Mouse (Mus musculus) lung, embryonic 14.5 days (tissue): ENCODE measurements around the gene Gpr62. TPM values are rescaled to one million over a fixed set of nuclear protein-coding genes. Genes with fewer than 3 reads are reported as not detected.

Source experiments
- ATAC-seq: fragments of 200-750 bp; cut with Nextera tagmentation; 2 replicates; pipeline ENCODE4 v1.8.0; 2017; ENCODE audit warnings: mild to moderate bottlenecking, moderate TSS enrichment, moderate library complexity; ENCODE audit not compliant: insufficient read depth
- DNase-seq: peaks from one replicate; pipeline ENCODE4 v3.0.0-alpha.2; 2015
- H3K27ac ChIP-seq: fragments of 300-500 bp; sonication (generic); 2 replicates; pipeline ENCODE4 v1.5.1; 2014; ENCODE audit warnings: low read depth, mild to moderate bottlenecking, moderate library complexity
- H3K27me3 ChIP-seq: fragments of 300-500 bp; sonication (generic); 2 replicates; pipeline ENCODE4 v1.6.1; 2014; ENCODE audit warnings: low read length, control low read depth; ENCODE audit not compliant: insufficient read depth
- H3K36me3 ChIP-seq: fragments of 300-500 bp; sonication (generic); 2 replicates; pipeline ENCODE4 v1.6.1; 2014; ENCODE audit warnings: control low read depth; ENCODE audit not compliant: insufficient read depth
- H3K4me1 ChIP-seq: fragments of 300-500 bp; sonication (generic); 2 replicates; pipeline ENCODE4 v1.6.1; 2014; ENCODE audit warnings: antibody characterized with exemption, control low read depth; ENCODE audit not compliant: insufficient read depth
- H3K4me2 ChIP-seq: fragments of 300-500 bp; sonication (generic); 2 replicates; pipeline ENCODE4 v1.6.1; 2014; ENCODE audit warnings: mild to moderate bottlenecking
- H3K4me3 ChIP-seq: fragments of 300-500 bp; sonication (generic); 2 replicates; pipeline ENCODE4 v1.5.1; 2014; ENCODE audit warnings: low read depth, low read length
- H3K9ac ChIP-seq: fragments of 300-500 bp; sonication (generic); 2 replicates; pipeline ENCODE4 v1.6.1; 2014
- H3K9me3 ChIP-seq: fragments of 300-500 bp; sonication (generic); 2 replicates; pipeline ENCODE4 v1.6.1; 2016; ENCODE audit warnings: low read depth, low read length, control low read depth
- CTCF ChIP-seq: IDR thresholded peaks from 2 replicates; pipeline ENCODE4 v1.5.1; 2016; ENCODE audit warnings: antibody characterized with exemption, low read depth
- WGBS: fragments of 180-500 bp; shearing (Covaris S2); extraction: QIAGEN DNeasy Blood & Tissue Kit; methylation state at CpG from one replicate; pipeline ENCODE4 v1.1.7; 2014; 5-methylcytosine and 5-hydroxymethylcytosine counted together
- polyA plus RNA-seq: library from polyadenylated mRNA; unstranded; fragments of >200 nt; fragmentation: Nextera tagmentation; extraction: Ambion mirVana; gene quantifications from 2 replicates; pipeline ENCODE4 v1.2.1, GENCODE M21; 2014

Gene Gpr62
- polyA plus RNA-seq, 1 experiment from 2014 or later: 0.26 TPM

DNA sequence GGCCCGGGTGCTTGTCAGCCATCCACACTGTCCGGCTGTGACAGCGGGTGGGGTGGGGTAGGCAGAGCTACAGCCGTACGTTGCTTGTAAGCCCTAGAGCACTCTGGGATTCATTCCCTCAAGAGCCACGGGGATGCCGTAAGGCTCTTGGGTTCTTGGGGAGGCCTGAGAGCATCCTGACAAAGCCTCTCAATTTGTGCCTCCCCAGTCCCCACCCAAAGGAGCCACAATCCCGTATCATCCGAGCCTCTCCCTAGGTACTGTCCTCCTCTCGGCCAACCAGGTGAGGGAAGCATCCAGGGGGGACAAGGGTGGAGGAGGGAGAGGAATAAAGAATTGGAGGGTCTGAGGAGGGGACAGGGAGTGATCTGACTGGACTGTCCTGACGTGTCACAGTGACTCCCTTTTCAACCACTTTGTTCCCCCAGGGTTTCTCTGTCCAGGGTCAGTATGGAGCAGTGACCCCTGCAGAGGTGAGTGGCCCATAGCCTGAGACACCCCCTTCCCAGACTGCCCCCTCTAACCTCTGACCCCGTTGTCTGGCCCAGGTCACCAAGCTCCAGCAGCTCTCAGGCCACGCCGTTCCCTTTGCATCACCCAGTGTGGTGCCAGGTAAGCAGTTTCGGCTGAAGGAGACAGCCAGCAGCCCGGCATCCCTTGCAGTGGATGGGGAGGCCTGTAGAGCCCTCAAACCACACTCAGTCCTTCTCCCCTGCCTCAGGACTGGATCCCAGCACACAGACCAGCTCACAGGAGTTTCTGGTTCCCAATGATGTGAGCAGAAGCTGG is 3.9 kb downstream of the Gpr62 start:
- TF ChIP-seq CTCF: no peak
- WGBS: 84% methylated on average over 16 of the region's 16 CpGs
- no peak overlapping the region for H3K4me2 ChIP-seq
- no peaks in the 10 kb centered on the region for H3K27me3 ChIP-seq
- ATAC-seq (no peak), DNase-seq (no peak)
- H3K36me3 ChIP-seq: peaks cover 53% of the 10 kb centered on the region
- H3K9ac ChIP-seq: no peak overlapping the region
- no peak overlapping the region for H3K4me3 ChIP-seq
- H3K27ac ChIP-seq: no peak overlapping the region
- H3K4me1 ChIP-seq: 0 out of 2 replicates have a peak, but pooled peaks cover 4% of the 10 kb centered on the region
- no peaks in the 10 kb centered on the region for H3K9me3 ChIP-seq

DNA sequence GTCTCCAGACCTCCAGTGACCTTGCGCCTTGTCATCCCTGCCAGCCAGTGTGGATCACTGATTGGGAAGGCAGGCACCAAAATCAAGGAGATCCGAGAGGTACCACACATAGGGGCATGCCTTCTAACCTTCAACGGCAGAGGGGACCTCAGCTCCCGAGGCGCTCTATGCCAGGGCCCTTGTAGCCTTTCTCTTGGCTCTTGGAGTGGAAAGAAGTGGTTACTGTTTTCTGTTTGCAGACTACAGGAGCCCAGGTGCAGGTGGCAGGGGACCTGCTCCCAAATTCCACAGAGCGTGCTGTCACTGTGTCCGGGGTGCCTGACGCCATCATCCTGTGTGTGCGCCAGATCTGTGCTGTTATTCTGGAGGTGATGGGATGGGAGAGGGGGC is 4.7 kb downstream of the Gpr62 start:
- Histone ChIP-seq H3K27me3 (no peaks in the 10 kb centered on the region), H3K4me2 (no peak overlapping the region), H3K9me3 (no peaks in the 10 kb centered on the region), H3K36me3 (peaks cover 53% of the 10 kb centered on the region), H3K27ac (no peak overlapping the region), H3K9ac (no peak overlapping the region), H3K4me3 (no peak overlapping the region), H3K4me1 (peaks cover 12% of the 10 kb centered on the region)
- 83% methylated on average over 9 of the region's 9 CpGs for WGBS
- DNase-seq (no peak), ATAC-seq (no peak)
- TF ChIP-seq CTCF: no peak

DNA sequence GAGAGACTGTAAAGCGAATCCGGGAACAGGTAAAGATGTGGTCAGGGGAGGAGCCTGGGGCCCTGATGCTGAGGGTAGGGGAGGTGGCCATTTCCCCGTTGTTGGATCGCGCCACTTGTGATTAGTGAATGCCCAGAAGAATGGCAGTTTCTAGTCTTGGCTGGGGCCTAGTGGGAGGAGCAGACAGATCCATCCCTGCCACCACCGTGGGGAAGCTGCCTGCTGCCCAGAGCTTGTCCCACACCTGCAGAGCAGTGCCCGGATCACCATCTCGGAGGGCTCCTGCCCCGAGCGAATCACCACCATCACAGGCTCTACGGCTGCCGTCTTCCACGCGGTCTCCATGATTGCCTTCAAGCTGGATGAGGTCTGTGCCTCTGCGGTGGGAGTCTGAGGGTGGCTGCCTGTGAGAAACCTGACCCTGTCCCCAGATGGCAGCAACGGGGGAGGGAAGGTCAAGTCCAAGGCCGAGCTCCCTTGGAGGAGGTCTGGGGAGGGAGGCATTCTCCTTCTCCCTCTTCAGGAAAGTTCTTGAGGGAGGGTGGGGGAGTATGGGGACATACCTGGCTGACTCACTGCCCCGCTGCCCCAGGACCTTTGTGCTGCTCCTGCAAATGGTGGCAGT is 5.2 kb downstream of the Gpr62 start:
- Histone ChIP-seq H3K27ac (no peak overlapping the region), H3K27me3 (no peaks in the 10 kb centered on the region), H3K36me3 (peaks cover 53% of the 10 kb centered on the region), H3K9me3 (no peaks in the 10 kb centered on the region), H3K9ac (no peak overlapping the region), H3K4me2 (no peak overlapping the region), H3K4me3 (no peak overlapping the region), H3K4me1 (peaks cover 17% of the 10 kb centered on the region)
- WGBS: 73% methylated on average over 18 of the region's 18 CpGs
- no peak for TF ChIP-seq CTCF
- no peak for DNase-seq
- no peak for ATAC-seq

DNA sequence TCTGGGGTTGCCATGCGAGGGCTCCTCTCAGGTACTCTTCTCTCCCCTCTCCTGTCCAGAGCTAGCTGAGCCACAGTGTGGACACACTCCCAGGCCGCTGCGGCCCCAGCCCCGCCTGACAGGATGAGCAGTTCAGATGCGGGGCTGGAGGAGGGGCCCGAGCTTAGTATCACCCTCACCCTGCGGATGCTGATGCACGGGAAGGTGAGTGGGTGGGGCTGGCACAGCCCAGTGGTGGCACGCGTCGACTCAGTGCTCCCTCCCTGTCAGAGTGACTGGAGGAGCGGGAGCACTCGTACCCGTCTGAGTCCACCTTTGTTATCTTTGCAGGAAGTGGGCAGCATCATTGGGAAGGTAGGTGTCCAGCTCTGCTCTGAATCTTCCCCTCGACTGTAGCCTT is 5.8 kb downstream of the Gpr62 start:
- H3K9ac ChIP-seq: no peak overlapping the region
- ATAC-seq (no peak), DNase-seq (no peak)

DNA sequence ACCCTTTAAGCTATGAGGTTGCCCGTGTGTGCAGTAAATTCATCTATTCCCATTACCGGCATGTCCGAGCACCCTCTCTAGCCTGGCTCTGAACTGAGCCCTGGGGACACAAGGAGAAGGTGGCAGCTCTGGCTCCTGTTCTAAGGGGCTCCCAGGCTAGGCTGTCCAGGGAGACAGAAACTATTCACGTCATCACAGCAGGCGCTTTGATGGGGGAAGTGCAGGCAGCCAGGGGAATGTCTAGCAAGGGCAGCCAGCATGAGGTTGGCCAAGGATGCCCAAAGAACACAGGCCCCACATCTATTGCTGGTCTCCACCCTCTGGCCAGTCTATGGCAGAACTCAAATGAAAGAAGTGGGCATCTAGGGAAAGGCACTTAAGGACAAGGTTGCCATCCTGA is 7.8 kb downstream of the Gpr62 start:
- 75% methylated on average over 5 of the region's 5 CpGs for WGBS
- Histone ChIP-seq H3K4me1 (peaks cover 26% of the 10 kb centered on the region), H3K4me3 (no peak overlapping the region), H3K4me2 (no peak overlapping the region), H3K27me3 (no peaks in the 10 kb centered on the region), H3K36me3 (peaks cover 36% of the 10 kb centered on the region), H3K9me3 (no peaks in the 10 kb centered on the region), H3K27ac (no peak overlapping the region), H3K9ac (no peak overlapping the region)
- TF ChIP-seq CTCF: no peak
- DNase-seq: no peak
- no peak for ATAC-seq

More for the DNA sequence above, 5.8 kb downstream of the Gpr62 start:
- Histone ChIP-seq H3K9me3 (no peaks in the 10 kb centered on the region), H3K4me2 (no peak overlapping the region), H3K4me3 (no peak overlapping the region), H3K27ac (no peak overlapping the region), H3K36me3 (peaks cover 53% of the 10 kb centered on the region), H3K4me1 (peaks cover 20% of the 10 kb centered on the region), H3K27me3 (no peaks in the 10 kb centered on the region)
- no peak for TF ChIP-seq CTCF
- 71% methylated on average over 15 of the region's 15 CpGs for WGBS

DNA sequence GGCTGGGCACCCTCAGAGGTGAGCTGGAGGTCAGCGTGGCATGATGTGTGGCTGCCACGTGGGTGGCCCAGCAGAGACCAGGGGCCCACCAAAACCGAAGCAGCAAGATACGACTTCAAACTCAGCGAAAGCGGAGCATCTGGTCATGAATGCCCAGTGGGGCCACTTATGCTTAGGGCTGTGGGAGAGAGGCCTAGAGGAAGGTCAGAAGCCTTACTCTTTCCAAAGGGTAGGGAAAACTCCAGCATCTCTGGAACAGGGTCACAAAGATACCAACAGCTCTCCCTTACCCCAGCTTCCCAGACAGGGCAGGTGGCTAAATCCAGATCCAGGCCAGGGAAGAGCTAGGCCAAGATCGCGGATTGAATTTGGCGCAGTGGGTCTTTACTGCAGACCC is 8.6 kb downstream of the Gpr62 start:
- Histone ChIP-seq H3K4me3 (peak overlapping the region; percentile 3; the same call in 1 of the 2 replicates), H3K27me3 (no peaks in the 10 kb centered on the region), H3K36me3 (peaks cover 30% of the 10 kb centered on the region), H3K27ac (peak overlapping the region; percentile 91), H3K4me2 (peak overlapping the region; percentile 97), H3K9me3 (no peaks in the 10 kb centered on the region), H3K4me1 (peaks cover 32% of the 10 kb centered on the region), H3K9ac (peak overlapping the region; percentile 33)
- ATAC-seq (no peak), DNase-seq (no peak)
- no peak for TF ChIP-seq CTCF
- WGBS: 40% methylated on average over 9 of the region's 9 CpGs
